Mouse (Mus musculus): Measurements from ENCODE around the gene Amer3.
"Not testable (repeated sequence)": the region's sequence is repeated elsewhere in the genome, so short reads cannot be mapped to it uniquely, and the experiment has no call there.

The Amer3 gene

DNA sequence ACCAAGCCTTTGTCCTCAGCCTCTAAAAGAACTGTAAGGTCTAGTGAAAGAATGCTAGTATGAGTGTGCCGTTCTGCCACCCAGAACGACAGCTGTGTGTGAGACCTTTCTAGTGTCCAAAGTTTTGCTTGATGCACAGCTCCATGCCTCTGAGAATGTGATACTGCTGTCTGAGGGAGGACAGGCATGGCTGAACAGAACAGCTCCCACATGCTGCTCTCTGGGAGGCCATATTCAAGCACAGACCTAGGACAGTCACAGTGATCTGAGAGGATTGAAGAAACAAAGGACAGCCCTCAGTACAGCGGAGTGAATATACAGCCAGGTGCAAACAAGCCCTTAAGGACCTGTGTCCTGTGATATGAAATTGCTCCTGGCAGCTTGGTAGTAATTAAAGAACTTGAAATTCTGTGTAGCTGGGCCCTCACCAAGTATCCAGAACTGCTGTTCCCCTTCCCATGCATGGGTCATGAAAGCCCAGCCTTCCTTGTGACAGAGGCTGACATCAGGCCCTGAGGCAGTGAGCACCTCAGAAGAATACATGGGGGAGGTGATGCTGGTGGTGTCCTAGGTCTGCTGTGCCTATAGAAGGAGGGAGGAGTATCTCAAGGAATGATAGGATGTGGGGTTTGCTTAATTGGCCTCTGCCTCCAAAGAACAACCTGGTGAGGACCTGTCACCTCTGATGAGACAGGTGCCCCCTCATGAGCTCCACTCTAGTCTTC lies 22.0 kb downstream of the Amer3 start:
- DNase-seq, result no peak

DNA sequence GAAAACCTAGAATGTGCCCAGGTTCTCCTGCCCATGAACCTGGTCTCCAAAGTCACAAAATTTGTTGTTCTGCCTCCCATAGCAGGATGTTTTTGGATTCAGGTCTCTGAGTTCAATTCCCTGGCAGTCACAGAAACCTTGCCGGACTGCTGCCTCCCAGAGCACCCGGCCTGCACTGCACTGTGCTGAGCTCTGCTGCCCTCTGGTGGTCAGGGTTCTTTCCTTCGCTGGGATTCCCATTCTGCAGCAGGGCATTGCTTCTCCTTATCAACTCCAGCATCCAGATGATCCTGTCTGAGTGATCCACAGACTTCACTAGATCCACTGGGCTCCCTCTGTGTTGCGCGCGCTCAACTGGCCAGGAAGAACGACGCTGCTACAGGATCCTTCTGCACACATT lies 22.9 kb downstream of the Amer3 start:
- peak; percentile 88 to 92 for DNase-seq

DNA sequence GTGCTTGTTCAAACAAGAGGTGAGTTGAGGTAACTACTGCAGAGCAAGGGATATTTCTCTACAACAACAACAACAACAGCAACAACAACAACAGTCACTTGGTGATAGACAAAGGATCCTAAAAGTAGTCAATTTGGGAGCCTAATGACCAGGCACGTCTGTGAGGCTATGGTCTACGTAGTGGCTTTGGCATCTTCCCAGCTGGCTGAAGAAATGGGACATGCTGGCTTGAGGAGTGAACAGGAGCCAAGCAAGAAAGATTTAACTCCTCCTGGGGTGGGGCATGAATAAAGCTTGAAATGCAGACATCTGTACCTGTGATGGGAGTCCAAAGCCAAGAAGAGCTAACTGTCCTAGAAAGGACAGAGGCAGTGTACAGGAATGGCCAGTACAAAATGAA lies 34.3 kb downstream of the Amer3 start:
- peak in 1 of 2 experiments; percentile 18 for DNase-seq

DNA sequence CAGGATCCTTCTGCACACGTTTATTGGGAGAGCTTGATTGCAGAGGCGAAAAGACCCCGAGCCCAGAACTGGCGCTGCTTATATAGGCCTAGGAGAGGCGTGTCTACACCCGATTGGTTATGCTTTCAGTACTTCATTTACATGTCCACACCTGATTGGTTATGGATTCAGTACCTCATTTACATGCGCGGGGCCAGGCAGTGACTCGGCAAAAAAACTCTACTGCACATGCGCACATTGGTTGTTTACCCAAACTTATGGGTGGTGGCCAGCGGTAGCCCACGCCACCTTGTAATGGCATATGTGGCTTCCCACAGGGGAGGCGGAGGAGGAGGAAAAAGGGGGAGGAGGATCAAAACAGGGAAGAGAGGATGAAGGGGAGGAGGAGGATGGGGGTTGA lies 40.7 kb downstream of the Amer3 start:
- not testable (repeated sequence) for DNase-seq

DNA sequence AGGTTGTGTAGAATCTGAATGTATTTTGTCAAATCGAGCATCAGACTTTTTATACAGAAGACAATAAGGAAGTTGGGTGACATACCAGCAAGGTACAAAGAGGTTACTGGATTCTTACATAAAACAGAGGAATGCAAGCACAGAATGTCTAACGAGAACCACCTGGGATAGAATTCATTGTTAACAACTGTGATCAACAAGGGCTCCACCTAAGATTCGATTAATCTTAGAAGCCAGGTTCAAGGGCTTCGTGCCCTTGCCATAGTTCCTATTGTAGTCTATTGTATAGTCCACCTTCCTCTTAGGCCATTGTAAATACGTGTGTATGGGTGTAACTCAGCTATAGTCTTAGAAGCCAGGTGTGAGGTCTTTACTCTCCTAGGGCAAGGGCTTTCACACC lies 41.3 kb downstream of the Amer3 start:
- not testable (repeated sequence) for DNase-seq

DNA sequence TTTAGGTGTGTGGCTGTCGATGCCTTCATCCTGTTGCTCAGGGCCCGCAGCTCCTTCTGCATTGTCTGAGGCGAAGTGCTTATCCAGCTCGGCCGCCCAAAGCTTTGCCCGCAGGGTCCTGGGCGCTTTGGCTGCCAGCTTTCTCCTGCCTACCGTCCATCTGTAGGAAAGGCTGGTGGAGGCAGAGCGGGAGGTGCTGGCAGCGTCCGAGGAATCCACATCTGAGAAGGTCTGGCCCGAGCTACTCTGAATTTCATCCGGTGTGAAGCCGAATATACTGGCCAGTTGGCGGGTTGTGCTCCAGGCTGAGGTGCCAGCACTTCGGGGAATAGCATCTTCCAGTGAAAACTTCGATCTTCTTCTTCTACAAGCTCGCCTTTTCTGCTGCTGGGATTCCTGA lies 56.3 kb downstream of the Amer3 start:
- peak; percentile 36 to 47 for DNase-seq

All from cerebellum, postnatal 25 days (tissue).